Mouse (Mus musculus) v-Abl transformed pro-B cells (cell line): ENCODE results near the gene Knstrn.

Experiments used
- in situ Hi-C, 2 experiments: fragments of 400-800 bp; cut with MboI; formaldehyde crosslinking; loops; one replicate each; pipeline ENCODE4 v1.15.1; 2025; ENCODE audit not compliant: unreplicated experiment in 2 of 2

Gene Knstrn

GRCm38 (mm10) chr2:118851756-118852155 is 38.0 kb downstream of the Knstrn start:
- in situ Hi-C loops = no loop called here

DNA sequence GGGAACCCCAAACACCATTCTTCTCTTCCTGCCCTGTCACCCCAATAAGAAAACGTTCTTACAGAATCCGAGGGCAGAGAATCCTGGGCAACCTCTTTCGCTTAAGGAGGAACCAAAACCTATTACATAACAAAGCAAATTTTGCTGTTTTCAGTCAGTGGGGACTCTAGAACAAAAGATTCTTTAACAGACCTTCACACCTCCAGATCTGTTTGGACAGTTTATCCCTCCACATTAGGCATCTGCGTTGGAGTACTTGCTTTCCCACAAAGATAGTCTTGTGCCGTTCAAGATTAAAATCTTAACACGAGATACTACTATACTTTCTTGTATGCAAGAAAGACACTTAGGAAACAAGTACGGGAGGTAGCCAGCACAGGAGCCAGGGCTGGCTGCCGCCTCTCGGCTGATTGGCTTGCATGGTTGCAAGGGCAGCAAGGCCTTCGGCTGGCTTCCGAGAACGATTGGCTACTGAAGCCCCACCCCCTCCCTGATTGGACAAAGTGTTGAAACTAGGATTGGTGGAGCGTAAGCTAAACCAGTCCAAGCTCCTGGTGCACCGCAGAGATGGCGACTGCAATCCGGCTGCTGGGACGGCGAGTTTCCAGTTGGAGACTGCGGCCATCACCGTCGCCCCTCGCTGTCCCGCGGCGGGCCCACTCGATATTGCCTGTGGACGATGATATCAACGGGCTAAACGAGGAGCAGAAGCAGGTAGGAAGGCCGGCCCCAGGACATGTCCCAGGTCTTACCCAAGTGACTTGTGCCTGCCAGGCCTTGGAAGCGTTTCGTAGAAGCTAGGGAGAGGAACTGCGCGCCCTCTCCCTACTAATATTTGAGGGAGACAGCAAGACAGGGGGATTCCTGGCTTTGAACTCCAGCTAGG is 47.9 kb downstream of the Knstrn start, which contains the start of gene Ivd:
TSS of gene Ivd (plus strand) at position 501 of the 886 bp plus-strand sequence.
- in situ Hi-C loops = no loop called here

DNA sequence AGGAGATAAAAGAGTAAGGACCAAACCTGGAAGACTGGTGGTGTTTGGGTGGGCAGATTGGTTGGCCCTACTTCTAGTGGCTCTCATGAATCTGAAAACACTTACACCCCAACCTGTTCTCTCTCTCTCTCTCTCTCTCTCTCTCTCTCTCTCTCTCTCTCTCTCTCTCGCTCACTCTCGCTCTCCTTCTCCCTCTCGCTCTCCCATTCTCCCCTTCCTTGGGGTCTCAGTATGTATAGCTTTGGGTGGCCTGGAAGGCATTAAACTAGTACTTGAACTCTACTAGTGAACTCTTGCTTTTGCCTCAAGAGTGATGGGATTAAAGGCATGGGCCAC is 48.5 kb downstream of the Knstrn start:
- in situ Hi-C loops = no loop called here

DNA sequence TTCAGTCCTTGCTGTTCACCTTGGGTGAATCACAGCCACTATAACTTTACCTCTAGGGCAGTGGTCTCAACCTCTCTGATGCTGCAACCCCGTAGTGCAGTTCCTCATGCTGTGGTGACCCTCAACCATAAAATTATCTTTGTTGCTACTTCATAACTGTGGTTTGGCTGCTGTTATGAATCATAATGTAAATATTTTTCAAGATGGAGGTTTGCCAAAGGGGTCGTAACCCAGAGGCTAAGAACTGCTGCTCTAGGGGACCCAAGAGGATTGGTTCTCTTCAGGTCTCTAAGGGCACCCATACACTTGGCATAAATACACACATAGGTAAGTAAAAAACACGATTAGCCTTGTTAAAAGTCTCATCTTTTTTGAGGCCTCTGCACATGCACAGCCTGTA is 56.8 kb downstream of the Knstrn start:
- in situ Hi-C loops = no loop called here

DNA sequence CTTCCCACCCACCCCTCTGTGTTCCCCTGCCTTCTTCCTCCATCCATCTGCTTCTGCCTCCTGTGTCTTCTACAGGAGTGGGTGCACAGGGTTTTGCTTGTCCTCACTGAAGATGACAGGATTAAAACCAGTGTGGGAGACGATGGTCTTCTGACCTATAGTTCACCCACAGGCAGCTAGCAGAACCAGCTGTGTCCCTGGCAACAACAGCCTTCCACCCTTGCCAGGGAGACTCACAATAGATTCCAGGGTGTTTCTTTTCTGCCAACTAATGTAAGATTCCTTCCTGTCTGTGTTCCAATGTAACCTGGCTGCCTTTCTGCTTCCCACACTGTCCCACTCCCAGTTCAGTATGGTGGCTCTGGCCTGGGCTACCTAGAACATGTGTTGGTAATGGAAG is 57.2 kb downstream of the Knstrn start:
- in situ Hi-C loops = no loop called here

DNA sequence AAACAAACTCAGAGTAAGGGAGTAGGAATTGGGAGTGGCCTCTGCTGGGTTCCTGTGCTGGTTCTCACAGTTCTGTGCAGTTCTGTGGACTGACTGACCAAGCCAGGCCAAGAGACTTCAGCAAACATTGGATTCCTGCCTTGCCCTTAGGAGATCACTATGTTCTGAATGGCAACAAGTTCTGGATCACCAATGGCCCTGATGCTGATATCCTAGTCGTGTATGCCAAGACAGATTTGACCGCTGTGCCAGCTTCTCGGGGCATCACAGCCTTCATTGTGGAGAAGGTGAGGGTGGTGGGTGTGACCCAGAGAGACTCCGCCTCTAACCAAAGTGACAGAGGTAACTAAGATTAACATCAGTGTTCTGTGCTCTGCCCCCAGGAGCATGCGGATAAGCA is 59.2 kb downstream of the Knstrn start:
- in situ Hi-C loops = no loop called here

GRCm38 (mm10) chr2:118873890-118874430 is 60.2 kb downstream of the Knstrn start:
- in situ Hi-C loops = no loop called here

- in situ Hi-C loops = loop anchor here (5.0 to 25.0 kb wide), 5 partner anchors 108 to 1338 kb away; partner anchors contain the start of genes Fsip1 (in 1 of the 2) and Srp14 (in 1 of the 2)
Measured at GRCm38 (mm10) chr2:118875316-118875715, 61.5 kb downstream of the Knstrn start.

DNA sequence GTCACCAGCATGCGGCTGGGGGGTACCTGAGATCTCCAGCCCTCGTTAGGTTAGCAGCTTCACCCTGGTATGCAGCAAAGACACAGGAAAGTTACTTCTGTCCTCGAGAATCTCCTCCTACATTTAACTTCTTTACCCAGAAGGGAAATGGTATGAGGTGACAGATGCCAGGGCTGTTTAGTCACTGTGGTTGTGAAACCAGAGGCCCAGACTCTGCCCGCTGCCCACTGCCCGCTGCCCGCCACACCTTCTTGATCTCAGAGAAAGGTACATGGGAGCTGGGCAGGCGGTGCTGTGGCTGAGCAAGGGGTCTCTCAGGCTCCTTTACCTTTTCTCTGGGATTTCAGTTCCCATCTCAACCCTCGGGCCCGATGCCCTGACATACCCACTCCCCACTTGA is 62.6 kb downstream of the Knstrn start:
- in situ Hi-C loops = loop anchor here (5.0 to 25.0 kb wide), 5 partner anchors 109 to 1339 kb away; partner anchors contain the start of genes Fsip1 (in 1 of the 2) and Srp14 (in 1 of the 2)

GRCm38 (mm10) chr2:118881019-118881418 is 67.2 kb downstream of the Knstrn start:
- in situ Hi-C loops = loop anchor here (5.0 to 25.0 kb wide), 9 partner anchors 114 to 1344 kb away; partner anchors contain the start of genes Fsip1 (in 1 of the 2) and Srp14 (in 1 of the 2)

- in situ Hi-C loops = loop anchor here (5.0 to 25.0 kb wide), 9 partner anchors 115 to 1345 kb away; partner anchors contain the start of genes Fsip1 (in 1 of the 2) and Srp14 (in 1 of the 2)
Measured at GRCm38 (mm10) chr2:118881956-118882355, 68.2 kb downstream of the Knstrn start.

GRCm38 (mm10) chr2:118882840-118883679 is 69.3 kb downstream of the Knstrn start:
- in situ Hi-C loops = loop anchor here (5.0 to 25.0 kb wide), 9 partner anchors 116 to 1346 kb away; partner anchors contain the start of genes Fsip1 (in 1 of the 2) and Srp14 (in 1 of the 2)

GRCm38 (mm10) chr2:118887440-118887839 is 73.6 kb downstream of the Knstrn start:
- in situ Hi-C loops = loop anchor here (10.0 to 25.0 kb wide), 6 partner anchors 300 to 1350 kb away; partner anchors contain the start of genes Fsip1 (in 1 of the 2) and Srp14 (in 1 of the 2)

DNA sequence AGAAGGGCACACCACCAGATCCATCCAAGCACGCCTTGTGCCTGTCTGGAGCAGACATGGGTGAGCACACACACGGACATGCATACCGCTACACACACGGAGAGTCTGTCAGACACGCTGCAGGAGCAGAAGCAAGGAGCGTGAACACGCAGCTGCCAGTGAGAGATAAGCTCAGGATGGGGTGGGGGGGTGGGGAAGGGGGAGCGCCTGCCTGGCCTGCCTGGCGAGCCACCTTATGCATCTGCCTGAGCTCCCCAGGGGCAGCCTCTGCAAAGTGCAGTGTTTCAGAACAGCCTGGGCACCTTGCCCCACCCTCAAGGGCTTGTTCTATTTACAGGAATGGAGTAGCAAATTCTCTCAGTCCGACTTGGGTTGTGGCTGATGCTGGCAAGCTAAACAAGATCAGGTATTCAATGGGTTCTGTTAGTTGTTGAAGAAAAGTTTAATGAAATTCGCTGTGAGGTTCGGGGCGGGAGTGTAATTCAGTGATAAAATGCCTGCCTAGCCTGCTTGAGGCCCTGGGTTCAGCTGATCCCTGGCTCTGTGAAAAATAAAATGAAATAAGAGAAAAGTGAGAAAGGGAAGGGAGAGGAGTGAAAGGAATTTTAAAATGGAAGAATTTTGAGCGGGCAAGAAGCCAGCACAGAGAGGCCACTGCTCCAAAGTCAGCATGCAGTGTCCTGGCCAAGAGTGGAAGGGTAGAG is 74.2 kb downstream of the Knstrn start:
- in situ Hi-C loops = loop anchor here (10.0 to 25.0 kb wide), 6 partner anchors 299 to 1351 kb away; partner anchors contain the start of genes Fsip1 (in 1 of the 2) and Srp14 (in 1 of the 2)

GRCm38 (mm10) chr2:118891173-118891572 is 77.4 kb downstream of the Knstrn start:
- in situ Hi-C loops = loop anchor here (5.0 to 25.0 kb wide), 5 partner anchors 86 to 1354 kb away; partner anchors contain the start of genes Fsip1 (in 1 of the 2) and Srp14 (in 1 of the 2)

GRCm38 (mm10) chr2:118895990-118896913 is 82.4 kb downstream of the Knstrn start:
- in situ Hi-C loops = loop anchor here (25.0 kb wide), 4 partner anchors 291 to 1359 kb away; partner anchors contain the start of genes Fsip1 (in 1 of the 2) and Srp14 (in 1 of the 2)

GRCm38 (mm10) chr2:118896914-118897291 is 83.1 kb downstream of the Knstrn start:
- in situ Hi-C loops = loop anchor here (25.0 kb wide), 4 partner anchors 290 to 1360 kb away; partner anchors contain the start of genes Fsip1 (in 1 of the 2) and Srp14 (in 1 of the 2)

DNA sequence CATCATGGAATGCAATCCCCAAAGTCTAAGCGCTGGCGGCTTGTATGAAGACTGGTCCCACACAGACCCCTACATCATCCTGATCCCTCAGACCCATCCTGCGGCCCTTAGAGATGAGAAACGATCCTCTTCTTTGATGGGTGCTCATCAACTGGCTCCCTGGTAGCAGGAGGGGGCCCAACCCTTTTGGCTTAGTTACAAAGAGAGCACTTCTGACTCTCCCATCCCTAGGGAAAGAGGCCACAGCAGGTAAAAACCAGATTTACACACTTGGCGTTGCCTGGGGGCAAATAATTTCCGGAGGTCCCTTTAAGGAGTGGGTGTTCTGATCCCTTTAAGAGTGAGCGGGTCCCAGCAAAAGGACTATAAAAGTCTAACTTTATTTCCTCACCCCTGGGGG is 83.6 kb downstream of the Knstrn start:
- in situ Hi-C loops = loop anchor here (25.0 kb wide), 4 partner anchors 290 to 1360 kb away; partner anchors contain the start of genes Fsip1 (in 1 of the 2) and Srp14 (in 1 of the 2)
